Mouse (Mus musculus): Measurements from ENCODE around the gene Llgl2.

The Llgl2 gene

GRCm38 (mm10) chr11:115823774-115824740, at the start of gene Llgl2:
Gene Llgl2, plus strand, starts transcription at chr11:115824049.
- peak; percentile 82 to 86 for DNase-seq (ENCODE audit: low spot score in 2 of 2)

GRCm38 (mm10) chr11:115774653-115775052, 49.2 kb upstream of the Llgl2 start:
- DNase-seq (ENCODE audit: low spot score in 2 of 2) = no peak

- DNase-seq (ENCODE audit: low spot score in 2 of 2) = no peak
Observed at GRCm38 (mm10) chr11:115775821-115776665, 47.8 kb upstream of the Llgl2 start.

- no peak for DNase-seq (ENCODE audit: low spot score in 2 of 2)
Observed at GRCm38 (mm10) chr11:115776954-115777353, 46.9 kb upstream of the Llgl2 start.

GRCm38 (mm10) chr11:115777487-115778335, 46.1 kb upstream of the Llgl2 start:
- peak; percentile 88 to 89 for DNase-seq (ENCODE audit: low spot score in 2 of 2)

GRCm38 (mm10) chr11:115779038-115779571, 44.7 kb upstream of the Llgl2 start:
- peak; percentile 62 to 78 for DNase-seq (ENCODE audit: low spot score in 2 of 2)

- no peak for DNase-seq (ENCODE audit: low spot score in 2 of 2)
Observed at GRCm38 (mm10) chr11:115780141-115781070, 43.4 kb upstream of the Llgl2 start.

- DNase-seq (ENCODE audit: low spot score in 2 of 2) = no peak
Observed at GRCm38 (mm10) chr11:115786473-115786872, 37.4 kb upstream of the Llgl2 start.

GRCm38 (mm10) chr11:115789787-115790186, 34.1 kb upstream of the Llgl2 start:
- DNase-seq (ENCODE audit: low spot score in 2 of 2) = no peak

GRCm38 (mm10) chr11:115791919-115792318, 31.9 kb upstream of the Llgl2 start:
- no peak for DNase-seq (ENCODE audit: low spot score in 2 of 2)

- no peak for DNase-seq (ENCODE audit: low spot score in 2 of 2)
Observed at GRCm38 (mm10) chr11:115792353-115792752, 31.5 kb upstream of the Llgl2 start.

GRCm38 (mm10) chr11:115796898-115797297, 27.0 kb upstream of the Llgl2 start:
- no peak for DNase-seq (ENCODE audit: low spot score in 2 of 2)

- no peak for DNase-seq (ENCODE audit: low spot score in 2 of 2)
Observed at GRCm38 (mm10) chr11:115797665-115798064, 26.2 kb upstream of the Llgl2 start.

- DNase-seq (ENCODE audit: low spot score in 2 of 2) = no peak
Observed at GRCm38 (mm10) chr11:115800981-115801380, 22.9 kb upstream of the Llgl2 start.

GRCm38 (mm10) chr11:115803072-115803709, 20.7 kb upstream of the Llgl2 start:
- DNase-seq (ENCODE audit: low spot score in 2 of 2) = no peak

- DNase-seq (ENCODE audit: low spot score in 2 of 2) = no peak
Observed at GRCm38 (mm10) chr11:115805005-115805404, 18.8 kb upstream of the Llgl2 start.

GRCm38 (mm10) chr11:115806154-115806553, 17.7 kb upstream of the Llgl2 start:
- no peak for DNase-seq (ENCODE audit: low spot score in 2 of 2)

- DNase-seq (ENCODE audit: low spot score in 2 of 2) = no peak
Observed at GRCm38 (mm10) chr11:115807306-115807705, 16.5 kb upstream of the Llgl2 start.

GRCm38 (mm10) chr11:115807971-115808370, 15.9 kb upstream of the Llgl2 start:
- DNase-seq (ENCODE audit: low spot score in 2 of 2) = no peak

All from urinary bladder, adult 18-20 months (tissue).